Mouse (Mus musculus): ENCODE results near the gene Pigc.

DNA sequence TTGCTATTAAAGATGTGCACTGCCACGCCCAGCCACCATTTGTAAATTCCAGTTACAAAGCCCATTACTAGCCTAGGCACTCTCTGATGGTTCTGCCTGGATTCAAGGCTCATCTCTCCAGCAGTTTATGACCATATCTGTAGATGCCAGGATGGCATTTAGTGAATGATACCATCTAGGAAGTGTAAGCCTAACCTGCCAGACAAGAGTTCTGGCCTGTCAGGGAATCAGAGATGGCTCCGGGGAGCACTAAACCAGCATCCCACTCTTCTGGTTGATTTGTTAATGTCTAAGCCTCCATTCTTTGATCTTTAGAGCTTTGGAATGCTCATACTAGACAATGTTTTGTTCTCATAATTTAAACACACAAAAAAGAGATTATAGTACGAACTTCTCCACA is 44.7 kb upstream of the Pigc start:
- TF ChIP-seq CTCF (IDR thresholded peaks at IDR 0.05; ENCODE audit: low read depth) (no peak), EP300 (IDR thresholded peaks at IDR 0.05; ENCODE audit: low read depth) (no peak)
